Mouse (Mus musculus): ENCODE measurements at regions not wholly inside any gene's neighbourhood (a gene's known extent, or its start where the extent isn't known, plus 50 kb on each side); places are given as distances from the start of the nearest gene placed in this dataset.

DNA sequence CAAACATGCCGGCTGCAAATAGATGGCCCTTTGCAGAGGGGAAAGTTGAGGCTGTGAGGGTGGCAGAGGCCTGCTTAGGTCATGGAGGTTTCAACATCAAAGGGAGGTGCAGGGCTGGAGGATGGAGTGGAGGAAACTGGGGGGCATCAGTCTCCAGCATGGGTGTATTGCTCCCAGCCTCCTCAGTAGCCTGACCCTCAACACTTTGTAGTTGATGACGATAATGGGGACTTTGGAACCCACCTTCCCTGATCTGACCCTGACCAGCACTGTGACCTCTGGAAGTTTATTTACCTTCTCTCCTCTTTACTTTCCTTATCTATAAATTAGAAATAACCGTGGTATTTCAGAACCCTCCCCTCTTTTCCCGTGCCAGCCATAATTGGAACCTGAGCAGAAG is 56.2 kb downstream of the Gm26897 start:
- H3K4me2 ChIP-seq (ENCODE audit: low read depth, severe bottlenecking): no peak overlapping the region
- 29% methylated on average over 4 of the region's 4 CpGs for WGBS
- no peak for ATAC-seq (ENCODE audit: insufficient number of reproducible peaks, low FRiP score, low TSS enrichment, low read depth)

DNA sequence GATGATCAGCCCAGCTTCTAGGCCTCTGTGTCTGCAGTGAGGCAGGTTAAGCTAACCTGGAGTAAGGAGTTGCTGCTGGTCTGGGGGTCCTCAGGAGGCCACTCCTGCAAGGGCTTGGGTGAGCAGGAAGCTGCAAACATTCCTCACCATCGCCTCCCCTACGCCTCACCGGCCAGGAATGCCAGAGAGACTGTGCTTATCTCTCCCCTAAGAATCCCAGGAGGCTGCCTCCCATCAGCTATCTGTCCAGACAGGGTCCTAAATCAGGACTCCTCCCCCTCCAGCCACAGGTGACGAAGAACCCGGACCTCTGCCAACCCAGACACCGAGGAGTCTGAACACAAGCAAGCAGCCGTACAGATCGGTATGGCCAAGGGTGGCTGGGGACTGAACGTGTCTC is 56.8 kb downstream of the Gm26897 start:
- no peak overlapping the region for H3K27ac ChIP-seq (replicated peaks; ENCODE audit: low read depth, low read length)
- peaks cover 18% of the 10 kb centered on the region for H3K4me1 ChIP-seq (ENCODE audit: control insufficient read depth, insufficient read depth, low read length)
- no peak for DNase-seq (ENCODE audit: low spot score)
- no peak overlapping the region for H3K4me3 ChIP-seq (ENCODE audit: low read depth, low read length)
- H3K36me3 ChIP-seq (ENCODE audit: control insufficient read depth, insufficient read depth, low read length): no peaks in the 10 kb centered on the region
- 51% methylated on average over 9 of the region's 9 CpGs for WGBS
- no peaks in the 10 kb centered on the region; the same call in 1 of the 2 replicates for H3K27me3 ChIP-seq (ENCODE audit: control insufficient read depth, insufficient read depth, low read length)
- no peak overlapping the region for H3K9ac ChIP-seq (ENCODE audit: low read length)
- H3K9me3 ChIP-seq (ENCODE audit: control insufficient read depth, low read length): no peaks in the 10 kb centered on the region
- no peak for ATAC-seq (ENCODE audit: insufficient number of reproducible peaks, low FRiP score, low TSS enrichment, low read depth)
- H3K4me2 ChIP-seq (ENCODE audit: low read depth, severe bottlenecking): no peak overlapping the region

More for the DNA sequence above, 56.2 kb downstream of the Gm26897 start:
- Histone ChIP-seq H3K36me3 (ENCODE audit: control insufficient read depth, insufficient read depth, low read length) (no peaks in the 10 kb centered on the region), H3K27ac (replicated peaks; ENCODE audit: low read depth, low read length) (no peak overlapping the region), H3K9ac (ENCODE audit: low read length) (no peak overlapping the region), H3K4me3 (ENCODE audit: low read depth, low read length) (no peak overlapping the region), H3K4me1 (ENCODE audit: control insufficient read depth, insufficient read depth, low read length) (peaks cover 18% of the 10 kb centered on the region), H3K9me3 (ENCODE audit: control insufficient read depth, low read length) (no peaks in the 10 kb centered on the region), H3K27me3 (ENCODE audit: control insufficient read depth, insufficient read depth, low read length) (no peaks in the 10 kb centered on the region; the same call in 1 of the 2 replicates)
- no peak for DNase-seq (ENCODE audit: low spot score)

DNA sequence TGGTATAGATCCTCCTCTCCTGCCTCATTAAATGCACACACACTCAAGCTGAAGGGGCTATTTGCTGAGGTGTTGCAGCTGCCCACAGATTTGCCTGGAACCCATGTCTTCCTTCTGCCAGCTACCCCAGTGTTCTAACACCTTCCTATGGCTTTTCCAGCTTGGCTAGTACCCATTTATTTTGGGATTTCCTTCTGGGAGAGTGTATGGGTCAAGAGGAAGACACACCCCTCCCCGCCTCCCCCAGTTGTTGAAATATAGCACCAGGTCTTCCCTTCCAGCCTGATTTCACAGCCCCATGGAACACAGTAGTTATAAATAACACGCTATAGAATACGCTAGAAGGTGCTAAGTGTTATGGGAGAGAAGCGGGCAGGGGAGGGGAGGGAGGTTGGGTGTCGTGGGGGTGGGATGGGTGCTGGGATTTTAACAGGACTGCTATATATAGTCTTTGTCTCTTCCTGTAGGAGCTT is 57.4 kb downstream of the Gm26897 start:
- ATAC-seq (ENCODE audit: insufficient number of reproducible peaks, low FRiP score, low TSS enrichment, low read depth) (no peak), DNase-seq (ENCODE audit: low spot score) (no peak)
- H3K27ac ChIP-seq (replicated peaks; ENCODE audit: low read depth, low read length): no peak overlapping the region
- H3K9me3 ChIP-seq (ENCODE audit: control insufficient read depth, low read length): no peaks in the 10 kb centered on the region
- H3K27me3 ChIP-seq (ENCODE audit: control insufficient read depth, insufficient read depth, low read length): peaks cover 2% of the 10 kb centered on the region; the same call in 1 of the 2 replicates
- no peak overlapping the region for H3K4me3 ChIP-seq (ENCODE audit: low read depth, low read length)
- H3K9ac ChIP-seq (ENCODE audit: low read length): no peak overlapping the region
- no peaks in the 10 kb centered on the region for H3K36me3 ChIP-seq (ENCODE audit: control insufficient read depth, insufficient read depth, low read length)
- no peak overlapping the region for H3K4me2 ChIP-seq (ENCODE audit: low read depth, severe bottlenecking)
- 85% methylated on average over 5 of the region's 5 CpGs for WGBS
- peaks cover 18% of the 10 kb centered on the region for H3K4me1 ChIP-seq (ENCODE audit: control insufficient read depth, insufficient read depth, low read length)

DNA sequence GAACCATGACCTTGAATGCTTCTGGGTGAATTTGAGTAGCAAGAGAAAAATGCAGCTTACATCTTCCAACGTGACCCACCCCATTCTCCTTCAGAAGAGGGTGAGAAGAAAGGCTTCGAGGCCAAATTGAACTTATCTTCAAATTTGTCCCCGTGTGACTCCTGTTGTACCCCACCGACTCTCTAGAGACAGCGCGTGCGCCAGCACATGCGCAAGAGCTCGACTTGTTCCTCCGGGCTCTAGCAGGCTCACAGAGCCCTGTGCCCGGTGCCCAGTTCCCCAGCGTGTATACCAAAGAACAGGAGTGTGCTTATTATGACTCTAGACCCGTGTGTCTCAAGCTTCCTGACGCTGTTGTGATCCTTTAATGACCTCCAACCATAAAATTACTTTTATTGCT is 59.0 kb downstream of the Gm26897 start:
- 78% methylated on average over 14 of the region's 14 CpGs for WGBS
- H3K27me3 ChIP-seq (ENCODE audit: control insufficient read depth, insufficient read depth, low read length): peaks cover 2% of the 10 kb centered on the region; the same call in 1 of the 2 replicates
- H3K36me3 ChIP-seq (ENCODE audit: control insufficient read depth, insufficient read depth, low read length): no peaks in the 10 kb centered on the region
- ATAC-seq (ENCODE audit: insufficient number of reproducible peaks, low FRiP score, low TSS enrichment, low read depth) (no peak), DNase-seq (ENCODE audit: low spot score) (no peak)
- H3K4me2 ChIP-seq (ENCODE audit: low read depth, severe bottlenecking): no peak overlapping the region
- peaks cover 18% of the 10 kb centered on the region for H3K4me1 ChIP-seq (ENCODE audit: control insufficient read depth, insufficient read depth, low read length)
- H3K4me3 ChIP-seq (ENCODE audit: low read depth, low read length): no peak overlapping the region
- H3K9ac ChIP-seq (ENCODE audit: low read length): no peak overlapping the region
- no peak overlapping the region for H3K27ac ChIP-seq (replicated peaks; ENCODE audit: low read depth, low read length)
- no peaks in the 10 kb centered on the region for H3K9me3 ChIP-seq (ENCODE audit: control insufficient read depth, low read length)

DNA sequence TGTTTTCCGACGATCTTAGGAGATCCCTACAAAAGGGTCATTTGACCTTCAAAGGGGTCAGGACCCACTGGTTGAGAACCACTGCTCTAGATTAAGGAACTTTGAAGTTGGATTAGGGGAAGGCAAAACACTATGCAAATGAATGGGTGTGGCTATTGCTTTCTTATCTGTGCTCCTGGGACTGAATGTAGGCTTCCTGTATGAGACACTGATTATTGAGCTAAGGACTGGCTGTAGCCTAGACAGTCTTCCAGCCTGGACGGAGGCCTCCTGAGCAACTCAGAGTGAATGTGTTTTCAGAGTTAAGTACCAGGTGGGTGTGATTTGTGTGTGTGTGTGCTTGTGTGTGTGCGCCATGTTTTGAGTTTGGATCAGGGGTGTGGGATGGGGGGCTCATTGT is 59.5 kb downstream of the Gm26897 start:
- Histone ChIP-seq H3K36me3 (ENCODE audit: control insufficient read depth, insufficient read depth, low read length) (no peaks in the 10 kb centered on the region), H3K27ac (replicated peaks; ENCODE audit: low read depth, low read length) (no peak overlapping the region), H3K9me3 (ENCODE audit: control insufficient read depth, low read length) (no peaks in the 10 kb centered on the region), H3K4me3 (ENCODE audit: low read depth, low read length) (no peak overlapping the region), H3K27me3 (ENCODE audit: control insufficient read depth, insufficient read depth, low read length) (peaks cover 2% of the 10 kb centered on the region; the same call in 1 of the 2 replicates), H3K4me1 (ENCODE audit: control insufficient read depth, insufficient read depth, low read length) (peaks cover 18% of the 10 kb centered on the region), H3K9ac (ENCODE audit: low read length) (no peak overlapping the region), H3K4me2 (ENCODE audit: low read depth, severe bottlenecking) (no peak overlapping the region)
- ATAC-seq (ENCODE audit: insufficient number of reproducible peaks, low FRiP score, low TSS enrichment, low read depth) (no peak), DNase-seq (ENCODE audit: low spot score) (no peak)
- 58% methylated on average over 4 of the region's 4 CpGs for WGBS

DNA sequence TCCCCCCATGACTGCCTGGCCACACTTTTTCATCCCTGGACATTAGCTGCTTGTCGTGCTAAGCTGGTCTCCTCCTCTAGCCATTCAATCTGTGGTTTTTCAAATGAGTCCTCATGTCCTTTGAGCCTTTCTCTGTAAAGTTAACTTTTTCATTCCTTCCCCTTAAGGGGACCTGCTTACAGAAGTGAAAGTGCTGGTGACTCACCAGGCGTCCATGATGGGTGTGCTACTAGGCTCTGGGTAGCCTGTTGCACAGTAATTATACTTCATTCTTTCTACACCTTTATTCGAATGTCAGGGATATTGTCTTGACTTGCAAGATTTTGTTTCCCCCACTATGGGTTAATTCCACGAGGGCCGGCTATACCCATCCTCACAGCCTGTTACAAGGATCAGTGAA is 63.2 kb downstream of the Gm26897 start:
- 78% methylated on average over 5 of the region's 5 CpGs for WGBS
- peaks cover 26% of the 10 kb centered on the region for H3K4me1 ChIP-seq (ENCODE audit: control insufficient read depth, insufficient read depth, low read length)

DNA sequence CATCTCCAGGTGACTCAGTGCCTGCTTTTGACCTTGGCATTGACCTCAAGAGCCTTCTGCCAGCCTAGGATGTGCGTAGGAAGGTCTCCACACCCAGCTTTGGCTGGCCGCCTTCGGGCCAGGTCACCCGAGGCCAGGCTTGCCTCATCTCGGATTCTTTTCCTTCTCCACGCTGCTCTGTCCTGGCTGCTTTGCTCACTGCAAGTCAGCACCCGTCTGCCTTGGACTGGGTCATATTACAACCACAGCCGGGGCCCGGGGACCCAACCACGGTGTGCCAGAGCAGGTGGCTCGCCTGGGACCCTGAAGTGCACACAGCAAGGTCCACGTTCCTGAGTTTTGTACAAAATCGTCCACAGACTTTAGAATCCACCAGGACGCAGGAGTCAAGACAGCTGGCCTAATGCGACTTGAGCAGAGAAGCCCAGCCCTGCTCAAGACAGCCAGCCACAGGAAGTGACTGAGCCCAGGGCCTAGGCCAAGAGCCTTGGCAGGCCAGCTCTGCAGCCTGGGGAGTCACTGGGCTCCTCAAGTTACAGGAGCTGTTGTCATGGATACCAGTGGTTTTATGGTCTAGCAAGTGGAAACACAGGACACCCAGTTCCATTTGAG is 66.1 kb downstream of the Gm26897 start:
- DNase-seq (ENCODE audit: low spot score) (peak; percentile 83), ATAC-seq (ENCODE audit: insufficient number of reproducible peaks, low FRiP score, low TSS enrichment, low read depth) (peak; percentile 93)
- Histone ChIP-seq H3K9me3 (ENCODE audit: control insufficient read depth, low read length) (no peaks in the 10 kb centered on the region), H3K4me1 (ENCODE audit: control insufficient read depth, insufficient read depth, low read length) (peaks cover 25% of the 10 kb centered on the region), H3K4me3 (ENCODE audit: low read depth, low read length) (no peak overlapping the region), H3K27ac (replicated peaks; ENCODE audit: low read depth, low read length) (peak overlapping the region; percentile 92), H3K27me3 (ENCODE audit: control insufficient read depth, insufficient read depth, low read length) (peaks cover 13% of the 10 kb centered on the region; the same call in 1 of the 2 replicates), H3K4me2 (ENCODE audit: low read depth, severe bottlenecking) (peak overlapping the region; percentile 20), H3K36me3 (ENCODE audit: control insufficient read depth, insufficient read depth, low read length) (no peaks in the 10 kb centered on the region), H3K9ac (ENCODE audit: low read length) (peak overlapping the region; percentile 45)
- WGBS: 6% methylated on average over 15 of the region's 15 CpGs

More for the DNA sequence above, 63.2 kb downstream of the Gm26897 start:
- no peak for DNase-seq (ENCODE audit: low spot score)
- no peak overlapping the region for H3K27ac ChIP-seq (replicated peaks; ENCODE audit: low read depth, low read length)
- H3K4me3 ChIP-seq (ENCODE audit: low read depth, low read length): no peak overlapping the region
- no peak overlapping the region for H3K9ac ChIP-seq (ENCODE audit: low read length)
- H3K36me3 ChIP-seq (ENCODE audit: control insufficient read depth, insufficient read depth, low read length): no peaks in the 10 kb centered on the region
- H3K4me2 ChIP-seq (ENCODE audit: low read depth, severe bottlenecking): no peak overlapping the region
- H3K27me3 ChIP-seq (ENCODE audit: control insufficient read depth, insufficient read depth, low read length): peaks cover 5% of the 10 kb centered on the region
- no peaks in the 10 kb centered on the region for H3K9me3 ChIP-seq (ENCODE audit: control insufficient read depth, low read length)
- ATAC-seq (ENCODE audit: insufficient number of reproducible peaks, low FRiP score, low TSS enrichment, low read depth): no peak

DNA sequence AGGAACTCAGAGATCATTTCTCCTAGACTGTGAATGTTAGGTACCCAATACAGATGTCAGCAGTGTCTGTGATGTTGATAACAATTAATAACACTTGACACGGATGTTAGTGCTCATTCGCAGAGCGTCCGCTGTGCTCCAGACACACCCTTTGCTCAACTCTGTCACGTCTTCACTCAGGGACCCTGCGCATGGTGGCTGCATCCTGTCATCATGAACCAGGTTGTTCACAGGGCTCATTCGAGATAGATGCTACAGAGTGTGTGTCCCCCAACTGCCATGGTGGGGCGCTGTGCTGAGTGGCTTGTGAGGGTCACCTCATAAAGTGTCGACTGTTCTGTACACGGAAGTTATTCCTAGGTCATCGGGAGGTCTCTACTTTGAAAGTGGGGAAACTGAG is 66.8 kb downstream of the Gm26897 start:
- Histone ChIP-seq H3K4me1 (ENCODE audit: control insufficient read depth, insufficient read depth, low read length) (peaks cover 32% of the 10 kb centered on the region), H3K4me3 (ENCODE audit: low read depth, low read length) (no peak overlapping the region), H3K4me2 (ENCODE audit: low read depth, severe bottlenecking) (peak overlapping the region; percentile 20), H3K36me3 (ENCODE audit: control insufficient read depth, insufficient read depth, low read length) (no peaks in the 10 kb centered on the region), H3K9ac (ENCODE audit: low read length) (no peak overlapping the region), H3K27ac (replicated peaks; ENCODE audit: low read depth, low read length) (peak overlapping the region; percentile 92; the same call in 1 of the 2 replicates), H3K9me3 (ENCODE audit: control insufficient read depth, low read length) (no peaks in the 10 kb centered on the region), H3K27me3 (ENCODE audit: control insufficient read depth, insufficient read depth, low read length) (peaks cover 13% of the 10 kb centered on the region; the same call in 1 of the 2 replicates)
- DNase-seq (ENCODE audit: low spot score): no peak
- WGBS: 63% methylated on average over 11 of the region's 11 CpGs
- no peak for ATAC-seq (ENCODE audit: insufficient number of reproducible peaks, low FRiP score, low TSS enrichment, low read depth)
